Mouse (Mus musculus): ENCODE results near the gene Clec12b.

GRCm38 (mm10) chr6:129359515-129359914, 26.2 kb downstream of the Clec12b start:
- no peak for TF ChIP-seq CTCF (IDR thresholded peaks at IDR 0.05; ENCODE audit: low read depth)
- no peak for TF ChIP-seq EP300 (IDR thresholded peaks at IDR 0.05; ENCODE audit: low read depth)
